ENCODE assay signal across 15 mouse cellular contexts in genomic region chr12:30092081-30092480, GRCm38 (mm10). TPM values are rescaled to one million over a fixed set of nuclear protein-coding genes. Genes with fewer than 3 reads are reported as not detected.
DNase-seq lines count a peak whose midpoint lies in the region; ATAC-seq lines count a peak whose summit lies in the region.
"Had no signal": no experiment of that assay in that cellular context is flagged by ENCODE, and none has a peak within 500 bp of the region (broad histone marks: within the 10 kb centered on the region; RNA-seq: fewer than 3 reads in every experiment).

No protein-coding gene starts in this region.

- WGBS in forebrain, embryonic 16.5 days = 83% methylated on average over 5 of the region's 5 CpGs
- WGBS in forebrain, embryonic 13.5 days = 86% methylated on average over 5 of the region's 5 CpGs
- WGBS in midbrain, embryonic 15.5 days = 84% methylated on average over 5 of the region's 5 CpGs

- H3K9me3 ChIP-seq in forebrain, embryonic 16.5 days (ENCODE audit: control insufficient read depth, low read length) = no peaks in the 10 kb centered on the region
- no peaks in the 10 kb centered on the region for H3K9me3 ChIP-seq in forebrain, embryonic 13.5 days (replicated peaks)
- H3K9me3 ChIP-seq in midbrain, embryonic 15.5 days = no peaks in the 10 kb centered on the region

- H3K9ac ChIP-seq in forebrain, embryonic 16.5 days (replicated peaks; ENCODE audit: low read depth, low read length) = no peak overlapping the region
- H3K9ac ChIP-seq in forebrain, embryonic 13.5 days = no peak overlapping the region
- H3K9ac ChIP-seq in midbrain, embryonic 15.5 days = no peak overlapping the region

- H3K4me3 ChIP-seq in forebrain, embryonic 16.5 days (replicated peaks; ENCODE audit: low read length) = no peak overlapping the region
- no peak overlapping the region for H3K4me3 ChIP-seq in forebrain, embryonic 13.5 days
- H3K4me3 ChIP-seq in midbrain, embryonic 15.5 days = no peak overlapping the region
- H3K4me3 ChIP-seq: left cerebral cortex, adult 2 months had no signal

- no peak overlapping the region for H3K4me2 ChIP-seq in forebrain, embryonic 16.5 days (ENCODE audit: low read length)
- no peak overlapping the region for H3K4me2 ChIP-seq in forebrain, embryonic 13.5 days
- no peak overlapping the region for H3K4me2 ChIP-seq in midbrain, embryonic 15.5 days
- H3K4me2 ChIP-seq: liver, embryonic 11.5 days had no signal

- DNase-seq in layer of hippocampus, adult 18-20 months (ENCODE audit: low spot score in 2 of 2) = peak; percentile 8 to 50
- DNase-seq in layer of hippocampus, adult 9-10 months (ENCODE audit: low spot score) = no peak
- DNase-seq in cerebellum, postnatal 14 days = peak; percentile 67 to 84
- peak; percentile 51 for DNase-seq in layer of hippocampus, adult 9-11 months
- no peak for DNase-seq in right cerebral cortex, postnatal 14 days
- DNase-seq: adrenal gland, postnatal 25 days; kidney, adult 11 months; lung, postnatal 36 days had no signal

- H3K4me1 ChIP-seq in forebrain, embryonic 16.5 days (replicated peaks; ENCODE audit: control insufficient read depth, insufficient read depth, low read length) = no peaks in the 10 kb centered on the region
- no peaks in the 10 kb centered on the region for H3K4me1 ChIP-seq in forebrain, embryonic 13.5 days
- no peaks in the 10 kb centered on the region for H3K4me1 ChIP-seq in midbrain, embryonic 15.5 days

- no peaks in the 10 kb centered on the region for H3K36me3 ChIP-seq in forebrain, embryonic 16.5 days (ENCODE audit: control insufficient read depth, insufficient read depth)
- H3K36me3 ChIP-seq in forebrain, embryonic 13.5 days (ENCODE audit: poor library complexity, severe bottlenecking) = no peaks in the 10 kb centered on the region
- H3K36me3 ChIP-seq in midbrain, embryonic 15.5 days (replicated peaks) = no peaks in the 10 kb centered on the region

- H3K27ac ChIP-seq in forebrain, embryonic 16.5 days (ENCODE audit: low read length) = no peak overlapping the region
- H3K27ac ChIP-seq in forebrain, embryonic 13.5 days = no peak overlapping the region
- H3K27ac ChIP-seq in midbrain, embryonic 15.5 days = no peak overlapping the region
- H3K27ac ChIP-seq: left cerebral cortex, adult 2 months had no signal

- H3K27me3 ChIP-seq in forebrain, embryonic 16.5 days (replicated peaks; ENCODE audit: control insufficient read depth, insufficient read depth, low read length) = no peaks in the 10 kb centered on the region
- H3K27me3 ChIP-seq in forebrain, embryonic 13.5 days = no peaks in the 10 kb centered on the region
- no peaks in the 10 kb centered on the region for H3K27me3 ChIP-seq in midbrain, embryonic 15.5 days (replicated peaks)

- peak; percentile 38; the same call in 1 of the 2 replicates for ATAC-seq in forebrain, embryonic 16.5 days
- no peak for ATAC-seq in forebrain, embryonic 13.5 days
- ATAC-seq in midbrain, embryonic 15.5 days (replicated peaks) = no peak

RNA-seq across cellular contexts. Expression of gene Tpo, which starts 40.3 kb away (rescaled TPM):
- polyA plus RNA-seq in forebrain, embryonic 16.5 days (2015; fragmentation: Nextera tagmentation; extraction: Ambion mirVana) = 0.10 and 0.18 TPM in 2 replicates
- polyA plus RNA-seq in forebrain, embryonic 13.5 days (2015; fragmentation: Nextera tagmentation; extraction: Ambion mirVana) = not detected in 2 replicates
- total RNA-seq in layer of hippocampus, adult 18-20 months (2021) = under 1 TPM; 0.10 to 0.43 TPM
- 0.22 and 0.35 TPM in 2 replicates for polyA plus RNA-seq in midbrain, embryonic 15.5 days (2015; fragmentation: Nextera tagmentation; extraction: Ambion mirVana)
- total RNA-seq: adrenal gland, postnatal 25 days; hematopoietic stem cell, adult 5-6 weeks had no signal
- polyA plus RNA-seq: C2C12; liver, embryonic 11.5 days had no signal

Comparison
In these comparisons a context has a peak if more than half of its experiments do, and no peak if none do; other contexts are left out.
1. DNase-seq: peak in layer of hippocampus, adult 18-20 months (2 of 2), cerebellum, postnatal 14 days (2 of 2) and layer of hippocampus, adult 9-11 months (single experiment); none in layer of hippocampus, adult 9-10 months (single experiment) and right cerebral cortex, postnatal 14 days (single experiment).